Mouse (Mus musculus) liver, embryonic 11.5 days (tissue): Measurements from ENCODE around the gene Atg4a-ps. TPM values are rescaled to one million over a fixed set of nuclear protein-coding genes. Genes with fewer than 3 reads are reported as not detected.

Source experiments
- ATAC-seq: fragments of 200-750 bp; cut with Nextera tagmentation; replicated peaks from 2 replicates; pipeline ENCODE4 v1.8.0; 2017; ENCODE audit warnings: moderate number of reproducible peaks, mild to moderate bottlenecking, moderate TSS enrichment, moderate library complexity; ENCODE audit not compliant: low FRiP score
- DNase-seq: peaks from one replicate; pipeline ENCODE4 v3.0.0-alpha.2; 2017; ENCODE audit warnings: low spot score
- H3K27ac ChIP-seq: fragments of 300-500 bp; sonication (generic); 2 replicates; pipeline ENCODE4 v1.5.1; 2014; ENCODE audit warnings: mild to moderate bottlenecking, low read depth, low read length, control low read depth
- H3K27me3 ChIP-seq: fragments of 300-500 bp; sonication (generic); replicated peaks from 2 replicates; pipeline ENCODE4 v1.6.1; 2014; ENCODE audit warnings: low read length, mixed read lengths; ENCODE audit not compliant: control insufficient read depth, insufficient read depth
- H3K36me3 ChIP-seq: fragments of 300-500 bp; sonication (generic); 2 replicates; pipeline ENCODE4 v1.6.1; 2014; ENCODE audit warnings: mild to moderate bottlenecking, low read length, moderate library complexity, mixed read lengths; ENCODE audit not compliant: control insufficient read depth, insufficient read depth
- H3K4me1 ChIP-seq: fragments of 300-500 bp; sonication (generic); replicated peaks from 2 replicates; pipeline ENCODE4 v1.6.1; 2014; ENCODE audit warnings: low read length, mixed read lengths; ENCODE audit not compliant: control insufficient read depth, insufficient read depth
- H3K4me2 ChIP-seq: fragments of 300-500 bp; sonication (generic); 2 replicates; pipeline ENCODE4 v1.6.1; 2014; ENCODE audit warnings: mild to moderate bottlenecking, control low read depth, moderate library complexity
- H3K4me3 ChIP-seq: fragments of 300-500 bp; sonication (generic); 2 replicates; pipeline ENCODE4 v1.5.1; 2014; ENCODE audit warnings: low read depth, low read length, control low read depth
- H3K9ac ChIP-seq: fragments of 300-500 bp; sonication (generic); 2 replicates; pipeline ENCODE4 v1.6.1; 2014; ENCODE audit warnings: low read depth, low read length, control low read depth
- H3K9me3 ChIP-seq: fragments of 300-500 bp; sonication (generic); 2 replicates; pipeline ENCODE4 v1.6.1; 2016; ENCODE audit warnings: low read length, inconsistent platforms, mixed read lengths; ENCODE audit not compliant: control insufficient read depth
- WGBS: fragments of 180-500 bp; shearing (Covaris S2); extraction: QIAGEN DNeasy Blood & Tissue Kit; methylation state at CpG from one replicate; pipeline ENCODE4 v1.1.7; 2014; 5-methylcytosine and 5-hydroxymethylcytosine counted together
- polyA plus RNA-seq: library from polyadenylated mRNA; unstranded; fragments of >200 nt; fragmentation: Nextera tagmentation; extraction: Ambion mirVana; gene quantifications from 2 replicates; pipeline ENCODE4 v1.2.1, GENCODE M21; 2014

Gene Atg4a-ps
- polyA plus RNA-seq, 1 experiment from 2014 or later = 0.08 TPM

DNA sequence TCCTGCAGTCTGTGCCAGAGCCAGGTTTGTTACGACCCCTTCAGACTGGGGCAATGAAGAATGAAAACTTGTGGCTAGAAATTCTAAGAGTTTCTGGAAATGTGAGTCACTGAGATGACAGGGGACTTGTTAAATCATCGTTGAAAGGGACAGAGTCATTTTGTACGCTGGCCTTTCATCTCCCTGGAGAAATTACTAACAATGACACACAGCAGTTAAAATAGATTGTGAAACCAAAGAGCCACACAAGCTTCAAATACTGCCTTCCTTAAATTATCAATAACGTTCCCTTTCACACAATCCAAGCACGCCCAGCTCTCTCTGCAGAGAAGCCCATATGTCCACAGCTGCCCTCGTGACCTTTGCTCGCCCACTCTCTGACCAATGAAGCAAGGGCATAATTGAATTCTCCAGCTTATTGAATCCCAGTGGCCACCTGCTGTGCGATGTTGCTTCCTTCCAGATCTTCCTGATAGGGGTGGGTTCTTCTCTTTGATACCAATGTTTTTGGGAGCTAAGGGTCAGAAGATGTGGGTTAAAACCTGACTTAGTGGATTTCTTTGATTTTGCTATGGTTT, 5.6 kb downstream of the Atg4a-ps start:
- no peak overlapping the region for H3K9ac ChIP-seq
- WGBS = 57% methylated on average over 8 of the region's 8 CpGs
- ATAC-seq = no peak

DNA sequence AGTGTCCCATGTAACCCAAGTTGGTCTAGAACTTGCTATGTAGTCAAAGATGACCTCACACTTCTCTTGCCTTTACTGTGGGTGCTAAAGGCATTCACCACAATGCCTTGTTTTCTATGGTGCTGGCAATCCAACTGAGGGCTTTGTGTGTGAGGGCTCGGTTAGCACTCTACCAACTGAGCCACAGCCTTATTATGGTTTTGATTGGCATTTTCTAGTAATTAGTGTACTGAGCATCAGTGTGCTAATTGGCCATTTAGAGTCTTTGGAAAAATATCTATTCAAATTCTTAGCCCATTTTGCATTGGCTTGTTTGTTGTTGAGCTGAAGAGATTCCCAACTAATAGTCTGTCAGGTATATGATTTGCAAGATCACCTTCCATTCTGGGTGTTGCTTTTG, 8.2 kb downstream of the Atg4a-ps start:
- Histone ChIP-seq H3K9ac (no peak overlapping the region), H3K36me3 (no peaks in the 10 kb centered on the region), H3K4me3 (no peak overlapping the region), H3K27me3 (no peaks in the 10 kb centered on the region), H3K9me3 (no peaks in the 10 kb centered on the region), H3K4me1 (no peaks in the 10 kb centered on the region), H3K4me2 (no peak overlapping the region), H3K27ac (no peak overlapping the region)
- DNase-seq (no peak), ATAC-seq (no peak)
- 61% methylated on average over 1 of the region's 1 CpGs for WGBS

More for the DNA sequence above, 5.6 kb downstream of the Atg4a-ps start:
- Histone ChIP-seq H3K4me3 (no peak overlapping the region), H3K4me1 (no peaks in the 10 kb centered on the region), H3K9me3 (no peaks in the 10 kb centered on the region), H3K27ac (no peak overlapping the region), H3K27me3 (no peaks in the 10 kb centered on the region), H3K4me2 (no peak overlapping the region), H3K36me3 (no peaks in the 10 kb centered on the region)
- no peak for DNase-seq

DNA sequence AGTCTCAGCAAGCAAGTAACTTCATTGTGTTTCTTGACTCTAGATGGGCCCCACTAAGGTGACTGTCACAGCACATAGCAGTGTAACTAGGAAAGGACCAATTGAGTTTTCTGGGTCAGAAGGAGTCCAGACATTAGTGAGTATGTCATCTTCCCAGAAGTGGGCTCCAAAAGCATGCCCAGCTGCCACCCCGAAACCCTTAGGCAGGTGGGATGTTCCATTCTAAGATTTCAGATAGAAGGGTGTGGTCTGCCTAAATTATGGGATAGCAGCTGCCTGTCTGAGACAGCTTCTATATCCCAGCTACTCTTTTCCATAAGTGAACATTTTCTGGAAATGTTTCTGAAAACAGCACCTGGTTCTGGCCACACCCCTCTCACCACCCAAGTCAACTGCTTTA, 11.6 kb downstream of the Atg4a-ps start:
- Histone ChIP-seq H3K27me3 (no peaks in the 10 kb centered on the region), H3K4me3 (no peak overlapping the region), H3K9ac (no peak overlapping the region), H3K4me1 (no peaks in the 10 kb centered on the region), H3K36me3 (no peaks in the 10 kb centered on the region), H3K27ac (no peak overlapping the region), H3K4me2 (no peak overlapping the region), H3K9me3 (no peaks in the 10 kb centered on the region)
- DNase-seq = no peak
- WGBS = 83% methylated on average over 1 of the region's 1 CpGs
- no peak for ATAC-seq

DNA sequence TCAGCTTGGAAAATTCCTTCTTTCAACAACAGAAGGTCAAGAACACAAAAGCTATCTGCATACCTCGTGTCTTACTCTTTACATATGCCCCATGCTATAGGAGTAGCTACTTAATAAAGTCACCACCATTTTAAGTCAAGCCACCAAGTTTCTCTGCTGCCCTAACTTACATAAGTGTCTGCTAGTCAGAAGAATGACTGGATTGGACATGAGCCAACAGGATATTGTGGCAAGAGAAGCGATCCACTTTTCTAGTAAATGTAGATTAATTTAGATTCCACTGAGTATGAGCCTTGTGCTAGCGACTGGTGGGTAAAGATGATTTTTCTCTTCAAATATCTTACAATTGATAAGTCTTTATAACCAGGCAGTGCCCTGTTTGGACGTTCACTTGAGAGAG, 12.0 kb downstream of the Atg4a-ps start:
- whole genome bisulfite sequencing = 71% methylated on average over 4 of the region's 4 CpGs
- DNase-seq = no peak
- H3K27ac ChIP-seq = no peak overlapping the region
- H3K36me3 ChIP-seq = no peaks in the 10 kb centered on the region
- H3K27me3 ChIP-seq = no peaks in the 10 kb centered on the region
- H3K4me3 ChIP-seq = no peak overlapping the region
- H3K9ac ChIP-seq = no peak overlapping the region
- H3K9me3 ChIP-seq = no peaks in the 10 kb centered on the region
- no peak overlapping the region for H3K4me2 ChIP-seq
- no peak for ATAC-seq
- H3K4me1 ChIP-seq = no peaks in the 10 kb centered on the region

DNA sequence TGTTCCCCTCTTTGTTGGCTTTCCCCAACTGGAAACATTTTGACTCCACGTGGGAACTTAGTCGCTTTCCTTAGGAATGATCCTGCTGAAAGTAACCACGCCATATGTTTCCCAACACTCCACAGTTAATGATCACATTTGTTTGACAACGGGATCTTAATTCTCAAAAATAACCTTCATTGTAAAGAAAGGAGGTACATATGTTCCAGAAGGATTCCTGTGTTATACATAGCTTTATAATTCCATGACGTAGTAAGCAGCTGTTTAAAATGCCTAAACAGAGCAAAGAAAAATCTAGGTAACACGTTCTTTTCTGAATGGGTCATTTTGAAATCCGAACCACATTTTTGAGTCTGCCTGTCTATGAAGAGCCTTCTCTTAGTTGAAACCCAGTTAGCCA, 12.7 kb downstream of the Atg4a-ps start:
- 85% methylated on average over 7 of the region's 7 CpGs for WGBS
- H3K4me2 ChIP-seq = no peak overlapping the region
- no peaks in the 10 kb centered on the region for H3K36me3 ChIP-seq
- no peak overlapping the region for H3K27ac ChIP-seq
- no peaks in the 10 kb centered on the region for H3K9me3 ChIP-seq
- no peaks in the 10 kb centered on the region for H3K27me3 ChIP-seq
- H3K4me1 ChIP-seq = no peaks in the 10 kb centered on the region
- DNase-seq (no peak), ATAC-seq (no peak)
- H3K4me3 ChIP-seq = no peak overlapping the region
- no peak overlapping the region for H3K9ac ChIP-seq

DNA sequence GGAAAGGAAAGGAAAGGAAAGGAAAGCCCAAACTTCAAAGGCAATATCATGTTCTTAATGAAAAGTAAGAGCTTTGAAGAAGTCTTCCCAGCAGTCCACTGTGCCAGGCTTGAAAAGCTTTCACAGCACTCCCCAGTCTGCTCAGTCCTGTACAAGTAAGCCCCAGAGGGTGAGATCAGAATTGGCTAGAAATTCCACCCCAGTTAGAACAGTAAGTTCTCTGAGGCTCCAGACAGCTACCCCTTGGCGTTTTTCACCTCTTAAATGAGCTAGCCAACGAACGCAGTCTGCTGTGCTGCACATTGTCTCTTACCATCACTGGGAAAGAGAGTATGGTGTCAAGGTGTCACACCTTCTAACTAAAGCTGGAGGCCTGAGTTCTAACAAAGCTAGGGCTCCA, 18.2 kb downstream of the Atg4a-ps start:
- DNase-seq (no peak), ATAC-seq (no peak)
- H3K4me1 ChIP-seq = no peaks in the 10 kb centered on the region
- no peaks in the 10 kb centered on the region for H3K27me3 ChIP-seq
- no peak overlapping the region for H3K4me3 ChIP-seq
- no peak overlapping the region for H3K27ac ChIP-seq
- H3K4me2 ChIP-seq = no peak overlapping the region
- no peak overlapping the region for H3K9ac ChIP-seq
- WGBS = 80% methylated on average over 3 of the region's 3 CpGs
- no peaks in the 10 kb centered on the region for H3K36me3 ChIP-seq
- no peaks in the 10 kb centered on the region for H3K9me3 ChIP-seq

DNA sequence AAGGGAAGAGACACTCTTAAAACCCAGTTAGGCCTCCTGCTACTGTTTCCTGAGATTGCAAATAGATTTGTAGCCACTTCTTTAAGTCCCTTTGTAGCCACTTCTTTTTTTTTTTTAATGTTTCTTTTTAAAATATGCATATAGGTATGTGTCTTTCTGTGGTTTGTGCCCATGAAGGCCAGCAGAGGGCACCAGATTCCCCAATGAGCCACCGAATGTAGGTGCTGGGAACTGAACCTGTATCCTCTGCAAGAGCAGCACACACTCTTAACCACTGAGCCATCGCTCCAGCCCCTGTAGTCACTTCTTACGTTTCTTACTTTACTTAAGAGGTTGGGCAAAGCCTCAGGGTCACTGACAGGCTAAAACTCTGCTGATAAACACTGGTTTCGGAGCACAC, 19.4 kb downstream of the Atg4a-ps start:
- H3K27ac ChIP-seq = no peak overlapping the region
- H3K4me2 ChIP-seq = no peak overlapping the region
- no peaks in the 10 kb centered on the region for H3K27me3 ChIP-seq
- DNase-seq (no peak), ATAC-seq (no peak)
- WGBS = 89% methylated on average over 4 of the region's 4 CpGs
- no peaks in the 10 kb centered on the region for H3K9me3 ChIP-seq
- H3K36me3 ChIP-seq = no peaks in the 10 kb centered on the region
- no peaks in the 10 kb centered on the region for H3K4me1 ChIP-seq
- no peak overlapping the region for H3K9ac ChIP-seq
- H3K4me3 ChIP-seq = no peak overlapping the region

DNA sequence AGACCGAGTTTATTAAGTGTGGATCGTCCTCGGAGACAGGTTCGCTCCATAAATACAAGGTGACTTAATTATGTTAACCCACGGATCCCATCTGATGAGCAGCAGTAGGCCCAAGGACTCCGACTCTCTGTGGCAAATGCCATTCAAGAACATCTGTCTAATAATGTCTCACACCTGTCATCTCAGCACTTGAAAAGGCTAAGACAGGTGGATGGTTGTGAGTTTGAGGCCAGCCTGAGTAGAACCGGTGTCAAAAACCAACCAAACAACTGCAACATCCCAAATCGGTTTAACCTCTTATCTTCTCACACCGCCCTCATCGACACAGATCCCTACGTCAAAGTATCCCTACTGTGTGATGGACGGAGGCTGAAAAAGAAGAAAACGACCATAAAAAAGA, 20.7 kb downstream of the Atg4a-ps start:
- 83% methylated on average over 13 of the region's 13 CpGs for whole genome bisulfite sequencing
- ATAC-seq (no peak), DNase-seq (no peak)
- H3K27ac ChIP-seq = no peak overlapping the region
- H3K4me1 ChIP-seq = no peaks in the 10 kb centered on the region
- H3K9ac ChIP-seq = no peak overlapping the region
- no peak overlapping the region for H3K4me3 ChIP-seq
- no peaks in the 10 kb centered on the region for H3K9me3 ChIP-seq
- H3K36me3 ChIP-seq = no peaks in the 10 kb centered on the region
- H3K27me3 ChIP-seq = no peaks in the 10 kb centered on the region
- no peak overlapping the region for H3K4me2 ChIP-seq

DNA sequence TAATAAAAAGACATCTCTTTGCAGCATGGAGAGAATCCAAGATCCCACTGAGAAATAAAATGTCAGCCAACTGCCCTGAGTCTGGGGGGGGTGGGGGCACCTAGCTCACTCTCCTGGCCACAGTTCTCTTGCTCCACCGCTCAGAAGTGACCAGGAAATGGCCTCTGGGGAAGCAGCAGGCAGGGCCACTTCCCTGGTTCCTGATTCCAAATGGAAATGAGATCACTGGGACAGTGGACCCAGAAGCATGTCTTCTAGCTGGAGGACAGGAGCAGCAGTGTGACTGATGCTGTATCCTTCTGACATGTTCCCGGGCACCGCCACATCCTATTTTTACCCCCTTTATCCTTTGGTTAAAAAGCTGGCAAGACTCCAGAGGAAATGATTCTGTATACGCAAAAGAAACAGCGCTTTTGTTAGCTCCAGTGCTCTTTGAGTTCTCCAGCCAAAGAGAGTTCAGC, 21.2 kb downstream of the Atg4a-ps start:
- Histone ChIP-seq H3K4me2 (no peak overlapping the region), H3K9ac (no peak overlapping the region), H3K4me1 (no peaks in the 10 kb centered on the region), H3K4me3 (no peak overlapping the region), H3K9me3 (no peaks in the 10 kb centered on the region), H3K27me3 (no peaks in the 10 kb centered on the region), H3K36me3 (no peaks in the 10 kb centered on the region), H3K27ac (no peak overlapping the region)
- DNase-seq (no peak), ATAC-seq (no peak)
- 68% methylated on average over 5 of the region's 5 CpGs for WGBS
